Mouse (Mus musculus) myocyte (in vitro differentiated cells): Measurements from ENCODE around the gene Ergic1.

Experiments
- CEBPB ChIP-seq: IDR thresholded peaks from 2 replicates; pipeline ENCODE4 v1.6.1; 2011; ENCODE audit warnings: mild to moderate bottlenecking, moderate library complexity; ENCODE audit not compliant: poor library complexity, insufficient read depth, severe bottlenecking
- E2F4 ChIP-seq: IDR thresholded peaks from one replicate; pipeline ENCODE4 v1.6.1; 2011; ENCODE audit warnings: mild to moderate bottlenecking, control low read depth, moderate library complexity; ENCODE audit not compliant: insufficient read depth
- MAX ChIP-seq: IDR thresholded peaks from one replicate; pipeline ENCODE4 v1.6.1; 2011; ENCODE audit warnings: low read depth, mild to moderate bottlenecking, control low read depth
- MYOD1 ChIP-seq, 3 experiments: IDR thresholded peaks; one replicate each; pipeline ENCODE4 v1.6.1; 2011; ENCODE audit warnings: control low read depth in 2 of 3, low read depth in 2 of 3, mild to moderate bottlenecking in 2 of 3, moderate library complexity in 1 of 3; ENCODE audit not compliant: insufficient read length in 2 of 3, control insufficient read depth in 1 of 3
- MYOG ChIP-seq, 3 experiments: IDR thresholded peaks; one replicate each; pipeline ENCODE4 v1.6.1; 2011; ENCODE audit warnings: control low read depth in 2 of 3, low read depth in 2 of 3, mild to moderate bottlenecking in 2 of 3; ENCODE audit not compliant: insufficient read length in 2 of 3, control insufficient read depth in 1 of 3, insufficient read depth in 1 of 3
- POLR2A ChIP-seq: IDR thresholded peaks from one replicate; pipeline ENCODE4 v1.6.1; 2011; ENCODE audit warnings: low read depth, mild to moderate bottlenecking, control low read depth, moderate library complexity; ENCODE audit not compliant: insufficient read length
- POLR2AphosphoS2 ChIP-seq: IDR thresholded peaks from one replicate; pipeline ENCODE4 v1.6.1; 2011; ENCODE audit warnings: low read depth, control low read depth; ENCODE audit not compliant: insufficient read length
- SRF ChIP-seq: IDR thresholded peaks from one replicate; pipeline ENCODE4 v1.6.1; 2011; ENCODE audit warnings: low read depth; ENCODE audit not compliant: control insufficient read depth, insufficient read length
- TCF12 ChIP-seq: IDR thresholded peaks from one replicate; pipeline ENCODE4 v1.6.1; 2011; ENCODE audit warnings: mild to moderate bottlenecking, control low read depth; ENCODE audit not compliant: poor library complexity, insufficient read depth, severe bottlenecking
- USF1 ChIP-seq: IDR thresholded peaks from one replicate; pipeline ENCODE4 v1.6.1; 2011; ENCODE audit warnings: low read depth, mild to moderate bottlenecking, control low read depth, moderate library complexity

GRCm38 (mm10) chr17:26574118-26574517, 12.8 kb downstream of the Ergic1 start:
- no peak for TF ChIP-seq CEBPB
- no peak for TF ChIP-seq POLR2AphosphoS2
- TF ChIP-seq POLR2A = no peak
- TF ChIP-seq TCF12 = no peak
- no peak for TF ChIP-seq USF1
- no peak for TF ChIP-seq MAX
- no peak for TF ChIP-seq SRF
- no peak for TF ChIP-seq E2F4
- TF ChIP-seq MYOD1 (IDR thresholded peaks at IDR 0.05; ENCODE audit: control insufficient read depth in 1 of 3, insufficient read length in 2 of 3, low read depth in 2 of 3) = no peak
- no peak for TF ChIP-seq MYOG (IDR thresholded peaks at IDR 0.05; ENCODE audit: control insufficient read depth in 1 of 3, insufficient read depth in 1 of 3, insufficient read length in 2 of 3, low read depth in 2 of 3)
